Mouse (Mus musculus): ENCODE measurements around the gene Ptcra. TPM values are rescaled to one million over a fixed set of nuclear protein-coding genes. Genes with fewer than 3 reads are reported as not detected.
A peak's percentile ranks its signal among the peaks of the same experiment; 100 is the strongest.

Ptcra gene
- polyA plus RNA-seq, 1 experiment from 2014 or later, result not detected

DNA sequence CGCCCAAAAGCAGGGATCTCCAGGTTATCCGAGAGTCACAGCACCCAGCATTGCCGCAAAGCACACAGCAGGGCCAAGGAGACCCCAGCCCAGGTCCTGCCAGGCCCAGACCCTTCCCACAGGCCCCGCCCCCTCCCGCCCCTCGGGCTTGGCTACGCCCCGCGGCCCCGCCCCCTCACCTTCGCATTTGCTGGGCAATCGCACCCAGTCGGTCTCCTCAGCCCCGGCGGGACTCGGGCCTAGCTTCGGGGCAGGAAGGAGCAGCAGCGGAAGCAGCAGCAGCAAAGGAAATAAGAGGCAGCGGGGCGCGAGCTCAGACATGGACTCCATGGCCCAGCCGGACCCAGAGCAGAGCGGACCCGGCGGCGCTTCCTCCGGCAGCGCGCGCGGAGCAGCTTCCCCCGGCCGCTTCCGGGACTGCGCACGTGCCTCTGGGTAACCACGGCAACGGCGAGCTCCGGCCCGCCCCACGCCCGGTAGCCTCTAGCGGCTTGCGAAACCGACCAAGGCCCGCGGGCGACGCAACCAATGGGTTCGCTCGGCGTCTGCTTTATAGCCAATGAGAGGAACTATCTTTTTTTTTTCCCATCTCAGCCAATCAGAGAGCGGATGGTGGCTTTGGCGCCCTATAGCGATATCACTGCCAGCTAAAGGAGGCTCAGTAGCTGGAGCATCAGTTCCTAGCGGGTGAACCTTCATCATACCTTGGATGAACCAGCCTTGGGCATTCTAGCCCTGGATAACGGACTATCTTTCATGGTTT is 11.5 kb downstream of the Ptcra start, which contains the start of gene Cnpy3:
Gene Cnpy3, minus strand, starts transcription at position 421 of the 763 bp plus-strand sequence.
- Histone ChIP-seq H3K4me2 (ENCODE audit: low read length) (peak within 1 kb of the TSS; percentile 74), H3K4me1 (ENCODE audit: control insufficient read depth, insufficient read depth, low read depth, low read length) (peaks cover 13% of the 10 kb centered on the region), H3K9ac (ENCODE audit: low read depth, low read length) (peak within 1 kb of the TSS; percentile 80), H3K27me3 (replicated peaks; ENCODE audit: control insufficient read depth, insufficient read depth, low read length) (no peaks in the 10 kb centered on the region), H3K36me3 (ENCODE audit: control insufficient read depth, insufficient read depth, low read length) (0 out of 2 replicates have a peak, but pooled peaks cover 2% of the 10 kb centered on the region), H3K4me3 (ENCODE audit: low read length) (peak within 1 kb of the TSS; percentile 78), H3K27ac (ENCODE audit: low read depth, low read length) (peak within 1 kb of the TSS; percentile 85), H3K9me3 (ENCODE audit: control insufficient read depth, low read length) (no peaks in the 10 kb centered on the region)
- WGBS, result under 1% methylated on average over 58 of the region's 58 CpGs
- peak; percentile 99 for ATAC-seq

DNA sequence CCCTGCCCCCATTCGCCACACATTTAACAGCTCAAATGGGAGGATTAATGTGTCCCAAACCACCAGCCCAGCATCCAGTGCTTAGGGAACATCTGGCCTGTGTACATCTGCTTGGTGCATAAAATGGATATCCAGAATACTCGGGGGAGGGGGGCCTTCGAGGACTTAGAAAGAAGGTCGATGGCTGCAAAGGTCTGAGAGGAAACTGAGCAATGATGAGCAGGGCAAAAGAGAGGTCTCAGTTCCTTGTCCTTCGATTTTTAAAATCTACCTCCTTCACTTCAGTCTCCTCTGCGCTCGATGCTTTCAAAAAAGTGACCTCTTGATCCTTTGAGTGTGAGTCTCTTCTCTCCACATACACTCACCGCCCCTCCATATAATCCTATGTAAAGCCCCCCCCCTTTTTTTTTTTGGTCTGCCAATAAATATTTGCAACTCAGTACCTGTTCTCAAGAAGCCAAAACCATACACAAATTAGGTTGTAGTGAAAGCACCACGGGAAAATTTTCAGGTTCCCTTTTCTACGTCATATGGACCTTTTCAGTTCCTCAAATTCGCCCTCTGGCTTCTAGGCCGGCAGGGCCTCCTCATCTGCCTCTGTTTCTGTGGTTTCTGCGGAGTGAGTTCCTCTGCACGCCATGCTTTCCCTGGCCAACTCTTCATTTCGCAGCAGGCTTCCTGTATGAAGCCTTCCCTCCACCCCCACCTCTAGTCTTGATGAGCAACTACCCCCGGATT is 12.3 kb downstream of the Ptcra start:
- peak overlapping the region; percentile 78 for H3K4me3 ChIP-seq (ENCODE audit: low read length)
- peak overlapping the region; percentile 85 for H3K27ac ChIP-seq (ENCODE audit: low read depth, low read length)
- H3K27me3 ChIP-seq (replicated peaks; ENCODE audit: control insufficient read depth, insufficient read depth, low read length), result no peaks in the 10 kb centered on the region
- ATAC-seq, result no peak
- no peaks in the 10 kb centered on the region for H3K9me3 ChIP-seq (ENCODE audit: control insufficient read depth, low read length)
- peak overlapping the region; percentile 80 for H3K9ac ChIP-seq (ENCODE audit: low read depth, low read length)
- peaks cover 13% of the 10 kb centered on the region for H3K4me1 ChIP-seq (ENCODE audit: control insufficient read depth, insufficient read depth, low read depth, low read length)
- 32% methylated on average over 16 of the region's 16 CpGs for WGBS
- peaks cover 3% of the 10 kb centered on the region; the same call in 1 of the 2 replicates for H3K36me3 ChIP-seq (ENCODE audit: control insufficient read depth, insufficient read depth, low read length)
- peak overlapping the region; percentile 74 for H3K4me2 ChIP-seq (ENCODE audit: low read length)

DNA sequence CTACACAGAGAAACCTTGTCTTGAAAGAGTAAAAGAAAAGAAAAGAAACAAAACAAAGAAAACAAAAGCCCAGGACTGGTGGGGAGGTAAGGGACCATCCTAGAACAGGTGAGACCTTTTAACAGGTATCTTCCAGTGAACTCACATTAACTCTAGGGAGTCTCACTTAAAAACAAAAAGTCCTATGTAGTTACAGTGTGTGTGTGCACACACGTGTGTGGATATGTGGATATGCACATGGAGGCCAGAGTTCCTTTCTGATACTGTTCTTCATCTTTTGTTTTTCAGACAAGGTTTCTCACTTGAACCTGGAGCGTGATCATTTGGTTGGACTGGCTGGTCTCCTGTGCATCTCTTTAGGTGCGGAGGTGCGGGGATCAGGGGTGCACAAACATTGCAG is 12.9 kb downstream of the Ptcra start:
- no peak for ATAC-seq
- Histone ChIP-seq H3K27me3 (replicated peaks; ENCODE audit: control insufficient read depth, insufficient read depth, low read length) (no peaks in the 10 kb centered on the region), H3K4me1 (ENCODE audit: control insufficient read depth, insufficient read depth, low read depth, low read length) (peaks cover 13% of the 10 kb centered on the region), H3K9me3 (ENCODE audit: control insufficient read depth, low read length) (no peaks in the 10 kb centered on the region), H3K4me2 (ENCODE audit: low read length) (peak overlapping the region; percentile 74), H3K36me3 (ENCODE audit: control insufficient read depth, insufficient read depth, low read length) (peaks cover 7% of the 10 kb centered on the region; the same call in 1 of the 2 replicates), H3K9ac (ENCODE audit: low read depth, low read length) (peak overlapping the region; percentile 80), H3K27ac (ENCODE audit: low read depth, low read length) (no peak overlapping the region), H3K4me3 (ENCODE audit: low read length) (peak overlapping the region; percentile 78; the same call in 1 of the 2 replicates)
- 91% methylated on average over 4 of the region's 4 CpGs for WGBS

DNA sequence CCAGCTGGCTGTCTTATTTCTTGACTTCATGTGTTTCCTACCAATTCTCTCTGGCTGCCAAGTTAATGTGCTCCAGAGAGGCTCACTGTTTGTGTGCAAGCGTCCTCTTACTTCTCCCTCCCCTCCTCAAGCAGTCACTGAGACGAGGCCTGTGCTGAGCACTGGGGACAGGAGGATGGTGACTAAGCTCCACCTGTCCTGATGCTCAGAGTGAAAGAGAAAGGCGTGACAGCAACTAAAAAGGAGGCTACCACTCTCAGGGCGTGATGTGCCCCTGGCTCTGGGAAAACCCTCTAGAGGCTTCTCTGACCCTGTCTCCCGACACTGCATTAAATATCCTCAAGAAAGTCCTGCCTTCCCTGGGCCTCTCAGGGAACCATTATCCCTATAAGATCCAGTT is 14.2 kb downstream of the Ptcra start:
- no peak for ATAC-seq
- WGBS, result 94% methylated on average over 5 of the region's 5 CpGs
- Histone ChIP-seq H3K4me1 (ENCODE audit: control insufficient read depth, insufficient read depth, low read depth, low read length) (peaks cover 13% of the 10 kb centered on the region), H3K27me3 (replicated peaks; ENCODE audit: control insufficient read depth, insufficient read depth, low read length) (no peaks in the 10 kb centered on the region), H3K4me2 (ENCODE audit: low read length) (no peak overlapping the region), H3K4me3 (ENCODE audit: low read length) (no peak overlapping the region), H3K27ac (ENCODE audit: low read depth, low read length) (no peak overlapping the region), H3K9ac (ENCODE audit: low read depth, low read length) (no peak overlapping the region), H3K9me3 (ENCODE audit: control insufficient read depth, low read length) (no peaks in the 10 kb centered on the region), H3K36me3 (ENCODE audit: control insufficient read depth, insufficient read depth, low read length) (peaks cover 9% of the 10 kb centered on the region; the same call in 1 of the 2 replicates)

DNA sequence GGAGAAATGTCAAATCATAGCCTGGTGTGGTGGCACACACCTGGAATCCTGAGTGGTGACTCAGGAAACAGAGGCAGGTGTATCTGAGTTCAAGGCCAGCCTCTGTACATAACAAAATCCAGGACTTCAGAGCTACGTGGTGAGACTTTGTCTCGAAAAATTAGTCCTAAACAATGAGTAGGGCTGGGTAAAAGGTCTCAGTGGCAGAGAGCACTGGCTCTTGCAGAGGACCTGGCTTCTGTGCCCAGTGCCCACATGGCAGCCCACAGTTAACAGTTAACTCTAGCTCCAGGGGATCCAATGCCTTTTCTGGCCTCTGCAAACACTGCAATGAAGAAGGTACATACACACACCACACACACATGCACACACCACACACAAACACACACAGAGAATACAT is 15.7 kb downstream of the Ptcra start:
- Histone ChIP-seq H3K4me2 (ENCODE audit: low read length) (no peak overlapping the region), H3K4me1 (ENCODE audit: control insufficient read depth, insufficient read depth, low read depth, low read length) (peaks cover 13% of the 10 kb centered on the region), H3K4me3 (ENCODE audit: low read length) (no peak overlapping the region), H3K9ac (ENCODE audit: low read depth, low read length) (no peak overlapping the region), H3K27me3 (replicated peaks; ENCODE audit: control insufficient read depth, insufficient read depth, low read length) (no peaks in the 10 kb centered on the region), H3K9me3 (ENCODE audit: control insufficient read depth, low read length) (no peaks in the 10 kb centered on the region), H3K36me3 (ENCODE audit: control insufficient read depth, insufficient read depth, low read length) (peaks cover 9% of the 10 kb centered on the region), H3K27ac (ENCODE audit: low read depth, low read length) (no peak overlapping the region)
- no peak for ATAC-seq
- 89% methylated on average over 2 of the region's 2 CpGs for WGBS

DNA sequence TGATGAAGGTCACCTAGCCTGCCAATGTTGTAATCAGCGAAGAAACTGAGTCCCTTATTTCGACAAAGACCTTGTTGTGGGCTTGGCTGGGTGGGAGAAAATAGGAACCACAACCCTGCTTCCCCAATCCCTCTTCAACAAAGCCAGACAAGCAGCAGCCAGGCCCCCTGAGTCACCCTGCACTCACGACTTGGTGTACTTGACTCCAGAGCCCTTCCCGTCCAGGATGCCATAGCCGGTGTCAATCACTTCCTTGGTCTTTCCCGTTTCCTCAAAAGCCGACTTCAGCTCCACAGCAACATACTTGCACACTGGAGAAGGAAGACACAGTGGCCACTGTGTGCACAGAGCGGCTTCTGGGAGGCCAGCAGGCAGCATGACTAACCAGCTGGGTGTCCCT is 16.3 kb downstream of the Ptcra start:
- H3K4me3 ChIP-seq (ENCODE audit: low read length), result no peak overlapping the region
- H3K4me1 ChIP-seq (ENCODE audit: control insufficient read depth, insufficient read depth, low read depth, low read length), result peaks cover 9% of the 10 kb centered on the region
- ATAC-seq, result no peak
- no peak overlapping the region for H3K4me2 ChIP-seq (ENCODE audit: low read length)
- no peaks in the 10 kb centered on the region for H3K9me3 ChIP-seq (ENCODE audit: control insufficient read depth, low read length)
- H3K27ac ChIP-seq (ENCODE audit: low read depth, low read length), result no peak overlapping the region
- H3K9ac ChIP-seq (ENCODE audit: low read depth, low read length), result no peak overlapping the region
- H3K36me3 ChIP-seq (ENCODE audit: control insufficient read depth, insufficient read depth, low read length), result peaks cover 9% of the 10 kb centered on the region
- 91% methylated on average over 8 of the region's 8 CpGs for WGBS
- H3K27me3 ChIP-seq (replicated peaks; ENCODE audit: control insufficient read depth, insufficient read depth, low read length), result no peaks in the 10 kb centered on the region

DNA sequence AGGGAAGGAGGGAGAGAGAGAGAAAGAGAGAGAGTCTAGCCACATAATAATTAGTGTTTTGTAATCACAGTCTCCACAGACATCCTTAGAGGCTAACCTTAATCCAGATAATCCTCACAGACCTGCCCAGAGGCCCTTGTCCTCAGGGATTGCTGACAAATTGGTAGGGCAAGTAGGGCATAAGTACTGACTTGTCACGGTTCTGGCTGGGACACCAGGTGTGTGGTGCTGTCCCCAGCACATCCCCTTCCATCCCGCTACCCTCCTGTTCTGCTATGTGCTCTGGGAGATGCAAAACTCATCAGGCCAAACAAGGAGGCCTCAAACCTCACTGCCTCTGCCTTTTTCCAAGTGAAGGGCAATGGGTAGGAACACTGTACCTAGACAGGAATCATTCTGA is 18.0 kb downstream of the Ptcra start:
- no peak overlapping the region for H3K4me2 ChIP-seq (ENCODE audit: low read length)
- H3K4me3 ChIP-seq (ENCODE audit: low read length), result no peak overlapping the region
- peaks cover 9% of the 10 kb centered on the region for H3K36me3 ChIP-seq (ENCODE audit: control insufficient read depth, insufficient read depth, low read length)
- no peak overlapping the region for H3K27ac ChIP-seq (ENCODE audit: low read depth, low read length)
- H3K4me1 ChIP-seq (ENCODE audit: control insufficient read depth, insufficient read depth, low read depth, low read length), result peaks cover 2% of the 10 kb centered on the region
- H3K9ac ChIP-seq (ENCODE audit: low read depth, low read length), result no peak overlapping the region
- ATAC-seq, result no peak
- WGBS, result 91% methylated on average over 2 of the region's 2 CpGs
- no peaks in the 10 kb centered on the region for H3K27me3 ChIP-seq (replicated peaks; ENCODE audit: control insufficient read depth, insufficient read depth, low read length)
- no peaks in the 10 kb centered on the region for H3K9me3 ChIP-seq (ENCODE audit: control insufficient read depth, low read length)

DNA sequence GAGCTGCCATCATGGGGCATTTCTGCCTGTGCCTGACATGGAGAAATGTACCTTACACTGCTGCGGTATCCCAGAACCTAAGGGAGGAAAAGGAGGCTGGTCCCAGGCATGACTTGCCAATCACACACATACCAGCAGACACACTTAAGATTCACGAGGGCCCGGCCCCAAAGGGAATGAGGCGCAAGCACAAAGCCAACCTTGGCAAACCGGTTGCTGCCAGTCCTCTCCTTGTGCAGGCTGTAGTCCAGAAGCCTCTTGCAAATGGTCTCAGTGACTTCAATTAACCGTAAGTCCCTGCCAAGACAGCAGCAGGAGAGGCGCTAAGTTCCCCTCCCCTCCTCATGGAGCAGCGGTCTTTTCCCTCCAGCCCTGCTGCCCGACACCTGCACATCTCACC is 20.5 kb downstream of the Ptcra start:
- Histone ChIP-seq H3K9me3 (ENCODE audit: control insufficient read depth, low read length) (no peaks in the 10 kb centered on the region), H3K4me1 (ENCODE audit: control insufficient read depth, insufficient read depth, low read depth, low read length) (no peaks in the 10 kb centered on the region), H3K27ac (ENCODE audit: low read depth, low read length) (no peak overlapping the region), H3K27me3 (replicated peaks; ENCODE audit: control insufficient read depth, insufficient read depth, low read length) (no peaks in the 10 kb centered on the region), H3K4me2 (ENCODE audit: low read length) (no peak overlapping the region), H3K36me3 (ENCODE audit: control insufficient read depth, insufficient read depth, low read length) (peaks cover 9% of the 10 kb centered on the region), H3K9ac (ENCODE audit: low read depth, low read length) (no peak overlapping the region), H3K4me3 (ENCODE audit: low read length) (no peak overlapping the region)
- WGBS, result 87% methylated on average over 9 of the region's 9 CpGs
- no peak for ATAC-seq

DNA sequence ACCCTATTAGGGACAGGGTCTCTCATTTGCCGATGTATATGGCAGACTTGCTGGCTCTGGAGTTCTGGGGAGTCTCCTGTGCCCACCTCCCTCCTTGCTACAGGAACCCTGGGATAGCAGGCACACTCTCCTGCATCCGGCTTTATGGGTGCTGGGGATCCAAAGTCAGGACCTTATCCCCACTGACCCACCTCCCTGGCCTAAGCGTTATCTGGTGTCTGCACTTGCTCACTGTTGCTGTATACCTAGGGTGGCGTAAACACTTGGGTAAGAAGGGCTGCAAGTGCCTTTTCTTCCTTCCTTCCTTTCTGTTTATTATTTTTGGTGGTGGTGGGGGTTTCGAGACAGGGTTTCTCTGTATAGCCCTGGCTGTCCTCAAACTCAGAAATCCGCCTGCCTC is 22.2 kb downstream of the Ptcra start:
- Histone ChIP-seq H3K4me1 (ENCODE audit: control insufficient read depth, insufficient read depth, low read depth, low read length) (no peaks in the 10 kb centered on the region), H3K36me3 (ENCODE audit: control insufficient read depth, insufficient read depth, low read length) (peaks cover 12% of the 10 kb centered on the region), H3K27ac (ENCODE audit: low read depth, low read length) (no peak overlapping the region), H3K4me2 (ENCODE audit: low read length) (no peak overlapping the region), H3K4me3 (ENCODE audit: low read length) (no peak overlapping the region), H3K9ac (ENCODE audit: low read depth, low read length) (no peak overlapping the region), H3K27me3 (replicated peaks; ENCODE audit: control insufficient read depth, insufficient read depth, low read length) (no peaks in the 10 kb centered on the region), H3K9me3 (ENCODE audit: control insufficient read depth, low read length) (no peaks in the 10 kb centered on the region)
- ATAC-seq, result no peak
- 97% methylated on average over 6 of the region's 6 CpGs for WGBS
